Mouse (Mus musculus) testis, adult 2 months (tissue): ENCODE data around the gene Il6st.

ENCODE experiments used
- CTCF ChIP-seq: fragments of 200-500 bp; IDR thresholded peaks from 2 replicates; pipeline ENCODE4 v1.5.1; 2012; ENCODE audit warnings: low read depth, mild to moderate bottlenecking, inconsistent platforms, low read length, moderate library complexity; ENCODE audit not compliant: control insufficient read depth, insufficient read depth, insufficient replicate concordance
- POLR2A ChIP-seq: fragments of 200-500 bp; IDR thresholded peaks from 2 replicates; pipeline ENCODE4 v1.6.1; 2012; ENCODE audit warnings: low read depth, mild to moderate bottlenecking, inconsistent platforms, low read length, moderate library complexity; ENCODE audit not compliant: control insufficient read depth

DNA sequence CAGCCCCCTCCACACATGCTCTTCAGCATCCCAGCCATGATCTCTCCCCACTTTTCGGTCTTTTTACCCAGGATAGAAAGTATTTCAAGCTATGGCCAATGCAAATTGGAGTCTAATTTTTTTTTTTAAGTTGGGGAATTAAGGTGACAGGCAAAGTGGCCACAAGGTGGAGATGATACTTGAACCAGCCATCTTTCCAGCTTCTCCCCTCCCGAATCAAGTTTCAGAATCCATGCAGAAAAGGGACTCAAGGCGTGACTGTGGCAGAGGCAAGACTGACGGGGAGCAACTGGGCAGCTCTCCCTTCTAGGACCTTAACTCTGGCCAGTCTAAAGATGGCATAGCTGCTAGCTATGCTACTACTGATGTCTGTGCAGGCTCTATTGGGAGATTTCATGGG lies 5.9 kb upstream of the Il6st start:
- TF ChIP-seq CTCF (no peak), POLR2A (no peak)
